Mouse (Mus musculus): ENCODE data around the gene Cdh16.

- no peak for TF ChIP-seq CTCF (IDR thresholded peaks at IDR 0.05; ENCODE audit: control insufficient read depth, insufficient read depth, insufficient replicate concordance, low read depth, low read length)
- no peak for TF ChIP-seq POLR2A (IDR thresholded peaks at IDR 0.05; ENCODE audit: control insufficient read depth, low read depth, low read length)
Measured at GRCm38 (mm10) chr8:104629306-104630110, 5.3 kb upstream of the Cdh16 start.
